Mouse (Mus musculus) liver, embryonic 14.5 days (tissue): ENCODE data around the gene Cd200r1.

Source experiments
- CTCF ChIP-seq: IDR thresholded peaks from 2 replicates; pipeline ENCODE4 v1.5.1; 2016; ENCODE audit warnings: antibody characterized with exemption, low read depth, control low read depth
- EP300 ChIP-seq: IDR thresholded peaks from 2 replicates; pipeline ENCODE4 v1.6.1; 2016; ENCODE audit warnings: antibody characterized with exemption, low read depth

DNA sequence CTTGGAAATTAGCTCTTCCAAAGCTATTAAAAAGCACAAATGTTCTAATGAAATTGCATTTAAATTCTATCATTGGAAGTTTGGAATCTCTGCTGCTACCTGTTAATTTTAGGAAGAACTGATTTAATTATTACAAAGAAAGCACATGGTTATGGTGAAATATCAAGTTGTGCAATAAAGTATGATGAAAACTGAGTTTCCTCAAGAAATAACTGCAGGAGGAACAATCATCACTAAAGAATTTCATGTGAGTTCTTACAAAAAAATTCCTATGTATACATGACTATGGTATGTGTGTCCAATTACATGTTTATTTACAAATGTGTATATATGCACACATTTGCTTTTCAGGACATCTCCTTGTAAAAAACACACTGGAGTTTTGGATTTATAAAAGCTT lies 28.9 kb downstream of the Cd200r1 start:
- TF ChIP-seq CTCF (no peak), EP300 (no peak)
